Mouse (Mus musculus) CH12F3 (cell line): ENCODE results near the gene Tenm4.
"Not testable (repeated sequence)": the region's sequence is repeated elsewhere in the genome, so short reads cannot be mapped to it uniquely, and the experiment has no call there.

Experiments used
- in situ Hi-C: fragments of 300-500 bp; cut with MboI; formaldehyde crosslinking; loops from 2 replicates; pipeline ENCODE4 v1.14.3; 2020; ENCODE audit warnings: low sequenced_read_pairs

The Tenm4 gene

DNA sequence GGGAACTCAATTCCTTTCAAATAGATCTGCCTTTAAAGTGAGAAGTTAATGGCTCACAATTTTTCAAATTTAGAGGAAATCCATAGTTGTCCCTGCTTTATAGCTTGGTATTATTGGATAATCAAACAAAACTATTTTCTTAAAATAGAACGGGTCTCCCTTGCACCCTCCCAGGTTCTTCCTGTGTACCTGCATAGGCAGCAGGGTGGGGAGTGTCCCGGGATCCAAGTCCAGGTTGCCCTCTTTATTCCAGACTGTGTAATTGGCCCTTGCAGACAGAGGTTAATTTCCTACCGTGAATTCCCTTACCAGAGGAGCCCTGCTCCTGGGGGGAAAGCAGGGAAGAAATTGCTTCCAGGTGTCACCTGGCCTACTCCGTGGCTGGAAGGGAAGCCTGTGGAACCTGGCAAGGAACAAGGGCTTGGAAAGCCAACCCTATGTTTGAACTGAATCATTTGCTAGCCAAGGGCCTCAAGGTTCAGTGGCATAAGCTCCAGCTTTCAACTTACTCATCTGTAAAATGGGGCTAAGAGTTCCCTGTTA lies 449.0 kb downstream of the Tenm4 start:
- in situ Hi-C loops: no loop called here

GRCm38 (mm10) chr7:96626338-96626737 lies 455.3 kb downstream of the Tenm4 start:
- in situ Hi-C loops: no loop called here

GRCm38 (mm10) chr7:96630551-96630950 lies 459.5 kb downstream of the Tenm4 start:
- in situ Hi-C loops: not testable (repeated sequence)

DNA sequence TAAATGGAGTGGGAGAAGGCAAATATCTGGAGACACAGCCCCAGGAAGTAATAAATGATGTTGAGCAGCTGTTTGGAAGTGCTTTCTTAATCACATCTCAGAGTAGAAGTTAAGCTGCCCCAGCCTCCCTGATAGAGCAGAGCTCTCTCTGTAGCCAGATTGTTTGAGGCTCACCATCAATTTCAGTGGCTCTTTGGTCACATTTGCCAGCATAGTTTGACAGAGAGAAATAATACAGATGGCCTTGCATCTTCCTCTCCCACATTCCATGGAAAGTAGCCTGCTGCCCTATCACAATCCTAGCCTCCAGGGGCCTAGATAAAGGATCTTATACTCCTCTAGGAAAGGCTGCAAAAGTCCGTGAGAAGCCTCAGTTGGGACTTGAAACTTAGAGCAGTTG lies 462.0 kb downstream of the Tenm4 start:
- in situ Hi-C loops: no loop called here

- in situ Hi-C loops: no loop called here
These were observed 464.9 kb downstream of the Tenm4 start for GRCm38 (mm10) chr7:96635830-96636440.

- in situ Hi-C loops: no loop called here
These were observed 472.6 kb downstream of the Tenm4 start for GRCm38 (mm10) chr7:96643461-96644204.

DNA sequence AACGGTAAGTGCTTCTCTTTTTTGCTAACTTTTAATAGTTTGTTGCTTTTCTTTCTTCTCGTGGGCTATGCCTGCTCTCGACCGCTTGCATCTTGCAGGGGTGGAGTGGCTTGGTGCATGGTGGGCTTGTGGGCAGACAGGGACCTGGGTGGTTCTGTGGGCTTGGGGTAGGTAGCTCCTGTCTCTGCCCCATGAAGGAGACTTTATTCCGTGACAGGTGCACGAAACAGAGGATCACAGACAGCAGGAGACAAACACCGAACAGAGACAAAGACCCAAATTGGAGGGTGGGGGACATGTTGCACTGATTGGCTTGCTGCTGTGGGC lies 473.1 kb downstream of the Tenm4 start:
- in situ Hi-C loops: no loop called here

GRCm38 (mm10) chr7:96647657-96648056 lies 476.6 kb downstream of the Tenm4 start:
- in situ Hi-C loops: no loop called here

GRCm38 (mm10) chr7:96648606-96649005 lies 477.6 kb downstream of the Tenm4 start:
- in situ Hi-C loops: no loop called here

DNA sequence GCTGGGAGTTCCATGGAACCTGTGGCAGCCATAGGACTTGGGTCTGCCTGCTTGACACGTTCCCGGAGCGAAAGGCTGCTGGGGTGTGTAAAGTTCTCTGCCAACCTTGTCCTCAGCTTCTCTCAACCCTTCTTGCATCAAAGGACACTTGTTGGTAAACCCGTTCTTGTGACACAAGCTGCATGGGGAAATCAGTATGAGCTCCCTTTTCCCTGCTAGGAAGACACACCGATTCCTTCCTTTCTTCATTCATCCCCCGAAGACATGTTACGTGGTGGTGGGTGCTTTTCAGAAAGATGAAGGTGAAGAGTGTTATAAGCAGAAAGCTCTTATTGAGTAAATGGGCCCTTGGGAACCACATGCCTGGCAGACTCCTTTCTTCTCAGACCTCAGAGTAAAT lies 478.1 kb downstream of the Tenm4 start:
- in situ Hi-C loops: no loop called here

GRCm38 (mm10) chr7:96650435-96650834 lies 479.4 kb downstream of the Tenm4 start:
- in situ Hi-C loops: no loop called here

DNA sequence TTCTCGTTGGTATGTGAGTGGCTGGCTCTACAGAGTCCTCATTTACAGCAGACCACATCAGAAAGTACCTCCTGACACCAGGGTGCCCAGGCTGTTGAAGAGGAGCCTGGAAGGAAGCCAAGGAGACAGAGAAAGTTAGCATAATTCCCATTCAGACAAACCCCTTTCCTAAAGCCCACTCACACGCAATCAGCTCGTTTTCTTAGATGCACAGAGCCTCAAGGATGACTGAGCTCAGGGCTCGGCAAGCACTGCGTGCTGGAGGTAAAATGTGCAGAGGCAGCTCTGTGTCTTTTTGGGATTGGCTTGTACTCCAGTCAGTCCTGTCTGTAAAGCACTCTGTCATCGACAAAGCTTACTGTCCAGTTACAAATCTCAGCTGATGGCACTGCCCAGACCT lies 480.0 kb downstream of the Tenm4 start:
- in situ Hi-C loops: no loop called here

DNA sequence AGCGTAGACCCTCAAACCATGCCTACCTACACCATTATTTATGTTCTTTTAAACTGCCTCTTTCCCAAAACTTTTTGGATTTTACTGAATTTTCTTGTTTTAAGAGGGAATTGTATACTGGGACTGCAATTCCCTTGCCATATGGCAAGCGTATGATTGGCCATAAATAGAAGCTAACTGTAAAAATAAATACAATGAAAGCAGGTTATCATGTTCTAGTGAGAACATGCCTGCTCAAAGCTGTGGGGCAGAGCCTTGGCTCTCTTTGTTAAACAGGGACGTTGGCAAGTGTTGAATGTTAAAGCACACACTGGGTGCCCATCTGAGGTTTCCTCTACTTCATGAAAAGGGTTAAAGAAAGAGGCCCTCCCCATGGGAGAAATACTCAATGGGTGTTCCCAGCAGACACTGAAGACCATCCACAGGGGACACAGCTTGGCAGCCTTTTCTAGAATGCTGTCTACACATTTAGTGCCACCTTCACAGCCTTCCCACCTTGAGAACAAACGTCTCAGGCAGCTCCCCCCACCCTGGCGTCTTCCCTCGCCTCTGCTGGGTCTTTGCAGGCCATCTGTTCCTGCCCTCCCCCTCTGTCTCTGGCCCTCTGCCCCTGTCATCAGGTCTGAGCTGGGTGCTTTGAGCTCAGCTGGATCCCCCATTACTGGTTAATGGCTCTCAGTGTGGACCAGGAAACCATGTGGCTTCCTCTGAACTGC lies 480.7 kb downstream of the Tenm4 start:
- in situ Hi-C loops: no loop called here

GRCm38 (mm10) chr7:96652844-96653243 lies 481.8 kb downstream of the Tenm4 start:
- in situ Hi-C loops: no loop called here

DNA sequence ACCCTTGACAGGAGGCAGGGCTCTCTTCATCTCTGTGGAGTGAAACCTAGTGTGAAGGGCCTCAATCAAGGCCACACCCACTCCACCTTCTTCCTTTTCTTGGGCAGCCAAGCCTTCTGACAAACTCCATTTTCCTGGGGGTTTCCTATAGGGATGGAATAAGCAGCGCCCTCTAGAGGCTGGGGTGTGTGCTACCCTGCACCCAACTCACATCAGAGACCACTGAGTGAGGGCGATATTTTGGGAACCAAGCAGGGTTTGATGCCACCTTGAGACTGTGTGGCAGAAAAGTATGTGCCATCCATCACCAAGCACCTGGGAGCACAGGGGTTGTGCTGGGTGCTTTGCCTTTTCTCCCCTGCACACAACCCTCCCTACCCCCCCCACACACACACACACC lies 483.2 kb downstream of the Tenm4 start:
- in situ Hi-C loops: no loop called here

DNA sequence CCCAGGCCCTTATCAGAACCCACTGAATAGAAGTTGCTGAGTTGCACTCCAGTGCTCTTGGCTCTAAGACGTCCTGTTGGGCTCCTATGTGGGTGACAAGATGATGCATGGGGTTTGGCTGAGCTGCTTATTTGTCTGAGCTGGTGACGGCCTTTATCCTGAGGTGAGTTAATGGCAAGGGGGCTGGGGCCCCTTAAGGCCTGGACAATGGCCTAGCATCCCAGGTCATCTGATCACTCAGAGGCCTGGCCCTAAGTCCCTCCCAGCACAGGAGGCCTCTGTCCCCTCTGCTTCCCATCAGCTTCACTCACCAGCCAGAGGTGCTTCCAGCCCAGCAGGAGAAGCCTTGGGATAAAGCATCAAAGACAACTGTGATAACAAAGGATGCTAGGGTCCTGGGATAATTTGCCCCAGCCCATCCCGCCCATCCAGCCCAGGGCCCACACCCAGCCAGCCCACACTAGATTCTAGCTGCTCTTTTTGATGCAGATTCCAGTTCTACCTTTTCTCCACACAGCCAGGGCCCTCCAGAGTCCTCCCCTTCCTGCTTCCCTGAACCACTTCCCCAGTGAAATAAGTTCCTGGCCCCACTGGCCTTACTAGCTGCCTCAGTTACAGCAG lies 484.2 kb downstream of the Tenm4 start:
- in situ Hi-C loops: no loop called here

GRCm38 (mm10) chr7:96657101-96657830 lies 486.2 kb downstream of the Tenm4 start:
- in situ Hi-C loops: no loop called here

DNA sequence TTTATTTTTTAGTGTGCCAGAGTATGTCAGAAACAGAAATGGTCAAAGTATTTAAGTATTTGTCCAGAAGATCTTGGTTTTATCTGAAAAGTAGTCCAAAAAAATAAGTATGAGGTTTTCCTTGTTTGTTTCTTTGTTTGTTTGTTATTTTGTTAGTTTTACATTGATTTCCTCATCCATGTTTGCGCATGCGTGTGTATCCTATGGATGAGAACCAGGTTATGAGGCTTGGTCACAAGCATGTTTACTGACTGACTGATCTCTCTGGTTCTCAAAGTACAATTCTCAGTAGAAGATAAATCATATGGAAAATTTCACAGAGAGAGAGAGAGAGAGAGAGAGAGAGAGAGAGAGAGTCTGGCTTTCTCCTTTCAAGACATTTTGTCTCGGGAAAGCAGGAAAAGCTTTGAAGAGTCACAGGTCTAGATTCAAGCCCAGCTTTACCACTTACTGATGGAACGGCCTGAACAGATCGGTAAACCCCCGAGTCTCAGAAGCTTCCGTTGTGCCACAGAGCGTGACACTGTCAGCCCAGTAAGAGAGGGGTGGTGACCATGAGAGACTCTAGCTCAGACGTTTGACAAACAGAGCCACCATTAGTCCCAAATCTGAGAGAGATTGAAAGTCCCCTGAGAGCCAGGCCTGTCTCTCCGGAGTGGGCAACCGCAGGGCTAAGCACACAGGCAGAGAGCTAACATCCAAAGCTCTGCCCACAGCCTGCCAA lies 487.0 kb downstream of the Tenm4 start:
- in situ Hi-C loops: no loop called here

- in situ Hi-C loops: no loop called here
These were observed 489.9 kb downstream of the Tenm4 start for GRCm38 (mm10) chr7:96660907-96661306.
